Mouse (Mus musculus): ENCODE data around the gene Sorcs3. TPM values are rescaled to one million over a fixed set of nuclear protein-coding genes. Genes with fewer than 3 reads are reported as not detected.

Sorcs3 gene
- total RNA-seq, 2 experiments from 2014 or later = 0.06 to 0.18 TPM

DNA sequence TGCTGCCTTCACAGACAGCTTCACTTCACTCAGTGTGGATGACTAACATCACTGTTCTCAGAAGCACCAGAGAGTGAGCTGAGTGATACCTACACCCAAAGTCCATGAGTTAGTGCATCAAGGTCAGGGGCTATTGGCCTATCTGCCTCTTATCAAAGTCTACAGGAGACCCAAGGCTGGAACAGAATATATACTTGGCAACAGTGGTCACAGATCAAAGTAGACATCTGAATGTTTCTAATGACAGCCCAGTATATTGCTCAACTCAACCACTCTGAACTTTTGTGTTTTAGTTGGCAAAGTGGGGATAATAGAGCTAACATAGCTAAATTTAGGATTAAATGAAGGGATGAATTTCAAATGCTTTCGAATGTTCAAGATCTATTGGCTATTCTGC is 501.1 kb downstream of the Sorcs3 start:
- DNase-seq = no peak

DNA sequence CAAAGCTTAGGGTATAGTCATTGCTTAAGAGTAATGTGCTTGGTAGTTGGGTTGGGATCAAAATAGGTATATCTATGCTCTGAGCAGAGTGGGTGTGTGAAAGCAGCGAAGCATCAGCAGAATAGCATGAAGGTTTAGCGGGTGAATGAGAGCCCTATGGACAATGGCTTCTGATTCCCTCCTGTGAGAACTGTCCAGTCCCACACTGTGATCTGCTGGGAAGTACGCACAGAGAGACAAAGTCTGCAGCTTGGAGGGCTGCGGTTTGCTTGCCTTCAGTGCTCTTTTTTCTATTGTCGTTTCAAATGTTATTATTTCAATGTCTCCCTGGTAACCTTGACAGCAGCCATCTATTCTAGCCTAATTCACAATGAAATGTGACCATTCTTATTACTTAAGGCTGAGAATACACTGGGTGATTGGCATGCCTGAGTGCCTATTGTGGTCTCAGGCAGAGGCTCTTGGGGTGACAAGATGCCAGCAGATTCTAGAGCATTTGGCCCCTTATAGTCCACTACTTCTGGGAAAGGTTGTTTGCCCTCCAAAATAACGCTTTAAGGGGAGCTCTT is 520.1 kb downstream of the Sorcs3 start:
- no peak for DNase-seq

DNA sequence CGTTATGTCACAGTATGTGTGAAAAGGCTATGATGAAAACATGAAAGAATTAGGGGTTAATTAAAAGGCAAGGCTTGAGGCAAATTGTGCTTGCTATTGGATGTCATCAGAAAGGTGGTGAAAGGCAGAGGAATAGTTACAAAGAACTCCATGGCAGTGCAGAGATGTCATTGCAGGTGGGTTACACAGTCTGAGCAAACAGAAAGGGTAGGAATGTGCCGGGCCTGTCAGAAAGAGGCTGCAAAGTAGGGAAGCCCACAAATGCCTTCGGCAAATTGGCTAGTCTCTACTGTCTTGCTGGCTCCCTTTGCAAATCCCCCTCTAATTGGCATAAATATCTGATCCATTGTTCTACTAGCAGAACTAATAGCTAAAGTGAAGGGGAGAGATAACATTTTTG is 521.2 kb downstream of the Sorcs3 start:
- no peak for DNase-seq

DNA sequence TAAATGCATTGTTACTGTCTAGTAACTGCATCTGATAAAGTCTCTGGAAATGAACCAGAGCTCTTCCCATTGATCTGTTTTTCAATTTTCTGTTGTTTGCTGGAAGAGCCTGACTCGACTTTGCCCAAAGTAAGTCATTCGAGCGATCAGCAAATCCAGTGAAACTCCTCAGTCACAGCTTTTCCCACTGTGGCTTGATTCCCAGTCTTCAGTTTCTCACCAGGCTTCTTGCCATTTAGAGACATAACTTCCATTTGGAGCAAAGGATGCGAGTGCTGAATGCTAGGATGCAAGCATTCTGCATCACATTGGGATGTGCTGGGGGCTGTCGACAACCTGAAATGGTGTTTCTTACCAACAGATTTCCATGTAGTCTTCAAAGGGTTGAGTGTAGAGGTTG is 521.8 kb downstream of the Sorcs3 start:
- DNase-seq = no peak

DNA sequence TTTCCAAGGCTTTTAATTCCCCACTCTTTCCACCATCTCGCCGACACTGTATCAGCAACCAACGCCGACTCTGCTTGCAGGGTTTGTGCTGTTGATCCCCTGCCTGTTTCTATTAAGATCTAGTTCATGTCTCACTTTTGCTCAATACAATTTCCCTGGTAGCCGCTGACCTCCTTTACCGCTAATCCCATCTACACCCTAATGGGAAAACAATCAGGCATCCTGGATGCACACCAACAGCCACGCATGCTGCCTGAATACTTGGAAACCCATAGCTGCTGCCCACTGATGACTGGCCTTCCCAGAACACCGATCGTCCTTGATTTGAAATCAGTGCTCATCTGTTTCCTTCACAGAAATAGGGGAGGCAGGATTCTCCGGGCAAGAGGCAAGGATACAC is 525.9 kb downstream of the Sorcs3 start:
- no peak for DNase-seq

DNA sequence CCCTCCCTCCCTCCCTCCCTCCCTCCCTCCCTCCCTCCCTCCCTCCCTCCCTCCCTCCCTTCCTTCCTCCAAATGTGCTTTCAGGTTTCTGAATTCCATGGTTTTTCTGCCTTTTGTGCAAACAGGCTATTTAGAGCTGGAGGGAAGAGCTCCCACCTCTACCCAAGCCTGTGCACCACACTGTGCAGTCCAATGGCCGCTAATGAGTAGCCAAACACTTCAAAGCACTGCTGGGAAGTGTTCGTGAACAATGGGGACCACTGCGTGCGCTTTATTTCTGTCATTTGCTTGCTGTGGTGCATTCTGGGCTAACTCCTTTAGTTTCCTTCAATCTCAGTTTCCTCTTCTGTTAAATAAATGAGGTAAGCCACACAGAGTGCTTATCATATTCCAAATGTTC is 528.5 kb downstream of the Sorcs3 start:
- no peak for DNase-seq

DNA sequence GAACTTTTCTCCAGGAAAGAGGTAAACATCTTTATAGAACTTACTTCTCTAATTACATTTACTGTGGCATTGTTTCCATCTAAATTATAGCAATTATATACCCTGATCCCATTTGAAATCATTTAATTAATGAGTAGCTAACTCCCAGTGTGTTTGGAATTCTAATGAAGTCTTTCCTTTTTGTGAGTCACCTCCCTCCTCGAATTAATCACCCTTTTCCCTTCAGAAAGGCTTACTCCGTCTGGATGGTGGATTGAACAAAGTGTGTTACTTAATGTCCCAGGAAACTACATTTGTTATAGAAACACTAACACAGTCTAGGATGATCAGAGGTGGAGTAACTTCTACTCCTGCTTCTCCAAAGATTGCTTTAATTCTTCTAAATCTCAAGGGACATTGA is 531.7 kb downstream of the Sorcs3 start:
- DNase-seq = no peak

DNA sequence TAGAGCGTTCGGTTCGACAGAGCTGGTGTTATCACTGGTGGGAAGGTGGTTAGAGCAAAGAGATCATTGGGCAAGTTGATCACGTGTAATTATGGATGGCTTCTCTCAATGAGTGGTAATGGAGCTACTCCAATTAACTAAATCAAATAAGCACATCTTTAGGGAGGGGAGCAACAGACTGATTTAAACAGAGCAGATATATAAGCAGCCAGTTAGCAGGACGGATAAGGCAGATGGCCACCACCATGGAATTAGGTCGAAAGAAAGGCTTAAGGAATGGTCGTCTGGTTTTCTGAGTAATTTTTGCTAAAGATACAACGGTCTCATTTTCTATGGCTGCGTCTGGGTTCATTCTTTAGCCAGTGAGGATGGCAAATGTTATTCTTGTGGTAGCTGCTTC is 549.3 kb downstream of the Sorcs3 start:
- DNase-seq = no peak

DNA sequence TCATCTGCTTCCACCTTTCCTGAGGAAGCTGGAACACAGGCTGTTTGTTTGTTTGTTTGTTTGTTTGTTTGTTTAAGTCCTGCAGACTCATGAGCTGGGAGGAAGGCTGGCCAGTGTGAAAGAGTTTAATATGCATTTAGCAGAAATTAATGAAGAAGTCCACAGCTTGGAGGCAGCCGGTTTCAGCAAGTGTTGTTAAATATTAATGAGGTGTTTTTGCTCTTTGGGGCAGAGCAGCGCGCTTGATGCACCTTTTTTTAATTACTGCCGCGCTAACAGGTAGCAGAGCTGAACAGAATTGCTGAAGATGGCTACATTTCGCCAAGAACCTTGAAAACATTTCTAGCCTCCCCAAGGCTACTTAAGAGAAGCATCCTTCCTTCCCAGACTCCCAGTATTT is 551.0 kb downstream of the Sorcs3 start:
- no peak for DNase-seq

DNA sequence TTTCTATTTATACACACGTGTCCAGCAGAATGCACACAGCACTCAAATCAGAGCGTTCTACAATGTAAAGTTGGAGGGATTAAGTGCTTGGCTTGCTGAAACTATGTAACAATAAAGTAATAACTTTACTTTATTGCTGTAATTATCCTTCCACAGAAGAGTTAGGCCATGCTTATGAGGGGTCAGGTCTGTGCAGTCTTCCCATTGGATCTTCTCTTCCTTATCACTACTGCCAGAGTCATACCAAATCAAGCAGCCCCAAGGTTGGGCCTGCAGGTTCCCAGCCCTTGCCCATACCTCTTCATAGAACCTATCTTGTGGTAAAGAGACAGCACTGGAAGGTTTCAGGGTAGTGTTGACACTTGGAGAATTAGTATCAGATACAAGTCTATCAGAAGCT is 560.7 kb downstream of the Sorcs3 start:
- DNase-seq = no peak

DNA sequence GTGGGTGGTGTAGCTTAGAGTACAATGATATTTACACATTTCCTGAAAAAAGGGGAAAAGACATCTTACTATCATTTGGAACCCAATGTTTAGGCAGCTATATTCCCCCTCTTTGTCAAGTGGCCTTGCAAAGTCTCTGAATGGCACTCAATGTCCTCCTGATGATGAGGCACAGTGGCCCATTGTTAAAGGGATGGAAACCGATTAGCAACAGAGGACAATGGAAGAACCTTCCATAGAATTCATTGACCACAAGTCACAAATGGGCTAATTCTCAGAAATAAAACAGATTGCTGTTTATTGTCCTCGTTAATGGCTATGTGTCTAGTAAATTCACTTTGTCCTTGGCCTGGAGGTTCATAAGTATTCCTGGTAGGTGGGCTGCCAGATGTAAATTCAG is 565.7 kb downstream of the Sorcs3 start:
- DNase-seq = no peak

DNA sequence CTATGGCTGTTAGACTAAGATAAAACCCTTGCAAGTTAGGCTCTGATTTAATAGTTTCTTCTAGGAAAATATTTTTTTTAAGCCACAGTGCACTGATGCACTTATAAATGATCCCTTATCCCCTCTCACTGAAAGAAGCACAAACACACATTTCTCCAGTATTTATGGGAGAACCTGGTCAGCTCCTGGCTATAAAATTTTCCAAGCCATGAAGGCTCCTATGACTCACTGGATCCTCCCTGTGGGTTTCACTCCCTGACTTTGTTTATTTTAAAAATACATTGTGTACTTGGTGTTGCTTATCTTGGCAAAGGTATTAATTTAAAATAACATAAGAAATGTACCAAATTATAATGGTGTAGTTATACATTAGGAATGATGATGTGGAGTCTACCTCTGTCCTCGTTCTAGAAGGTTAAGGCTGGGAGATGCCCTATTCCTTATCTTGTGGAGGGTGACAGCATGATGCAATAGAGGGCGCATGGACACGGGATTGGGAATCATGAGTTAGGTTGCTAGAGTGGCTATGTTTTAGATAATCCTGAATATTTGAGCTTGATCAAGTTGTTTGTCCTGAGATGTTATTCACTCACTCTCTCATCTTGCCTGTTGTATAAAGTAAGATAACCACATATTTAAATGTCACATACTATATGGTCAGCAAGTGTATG is 573.4 kb downstream of the Sorcs3 start:
- DNase-seq = no peak

DNA sequence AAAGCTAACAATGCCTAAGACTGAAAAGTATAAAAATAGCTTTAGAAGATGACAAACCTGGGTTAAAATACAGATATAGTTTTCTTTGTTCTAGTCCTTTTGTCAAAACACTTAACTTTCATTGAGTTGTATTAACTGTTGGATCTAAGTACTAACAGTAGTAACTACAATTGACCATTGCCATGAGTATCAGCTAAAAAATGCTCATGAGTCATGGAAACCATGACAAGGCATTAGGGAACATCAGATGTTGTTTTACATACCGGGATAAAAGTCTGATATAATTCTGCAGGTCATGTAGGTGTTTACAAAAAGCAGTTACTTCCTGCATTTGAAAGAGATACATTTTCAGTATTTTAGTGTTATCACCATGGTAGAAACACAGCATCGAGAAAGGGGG is 575.0 kb downstream of the Sorcs3 start:
- no peak for DNase-seq

DNA sequence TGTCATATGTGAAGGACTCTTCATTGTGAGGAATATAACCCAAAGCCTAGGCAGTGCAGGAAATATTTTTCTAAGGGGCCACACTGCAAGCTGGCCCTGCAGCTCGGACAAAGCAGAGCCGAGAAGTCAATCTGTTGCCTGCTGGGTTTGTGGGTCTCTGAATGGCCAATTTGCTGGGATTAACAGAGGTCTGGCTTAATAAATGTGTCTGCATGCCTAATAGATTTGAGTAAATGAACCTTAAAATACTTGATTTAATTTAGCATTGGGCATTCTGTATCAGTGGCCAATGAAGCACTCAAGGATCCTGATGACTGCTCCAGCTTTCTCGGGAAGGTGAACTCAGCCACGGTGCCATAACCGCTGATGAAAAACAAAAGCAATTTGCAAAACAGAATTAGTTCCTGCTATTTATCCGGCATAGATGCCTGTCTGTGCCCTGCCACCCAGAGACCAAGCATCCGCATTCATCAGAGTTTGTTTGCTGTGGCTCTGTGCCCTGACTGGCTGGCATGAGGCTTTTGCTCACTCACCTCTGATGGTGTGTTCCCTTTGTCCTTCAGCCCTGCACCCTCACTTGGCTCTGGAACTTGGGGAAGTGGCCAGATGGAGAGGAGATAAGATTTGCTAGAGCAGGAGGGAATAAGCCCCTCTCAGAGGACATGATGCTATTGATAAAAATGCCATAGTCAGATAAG is 576.3 kb downstream of the Sorcs3 start:
- DNase-seq = no peak

DNA sequence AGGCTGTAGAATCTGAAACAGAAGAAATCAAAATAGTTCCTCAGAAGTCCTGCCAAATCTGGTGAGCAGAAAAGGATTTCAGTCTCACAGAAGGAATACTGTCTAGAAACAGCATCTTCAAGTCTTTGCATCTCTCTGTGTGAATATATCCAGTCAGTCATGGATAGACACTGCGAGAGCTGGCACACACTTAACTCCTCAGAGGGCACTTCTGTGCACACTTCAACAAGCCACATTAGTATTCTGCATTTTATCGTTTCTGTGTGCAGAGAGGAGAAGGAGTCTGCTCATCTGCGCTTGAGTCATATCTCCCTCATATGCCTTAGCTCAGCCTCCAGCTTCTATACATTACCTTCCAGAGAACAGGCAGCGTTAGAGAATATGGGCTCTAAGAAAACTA is 581.4 kb downstream of the Sorcs3 start:
- DNase-seq = no peak

DNA sequence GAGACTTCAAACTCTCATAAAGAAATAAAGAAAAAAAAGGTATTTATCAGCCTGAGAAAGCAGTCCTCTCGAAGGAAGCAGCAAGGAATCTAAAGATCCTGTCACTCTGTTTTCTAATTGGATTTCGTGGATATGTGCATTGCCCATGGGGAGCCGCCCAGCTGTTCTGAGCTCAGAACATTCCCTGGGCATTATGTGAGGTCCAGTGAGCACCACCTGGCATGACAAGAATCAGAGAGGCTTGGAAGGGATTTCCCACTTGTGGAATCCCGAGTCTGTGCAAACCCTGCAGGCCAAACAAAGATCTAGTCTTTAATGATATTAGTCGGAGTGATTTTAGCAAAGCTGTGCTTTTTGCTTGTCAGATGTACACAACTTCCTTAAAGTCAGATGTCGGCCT is 598.7 kb downstream of the Sorcs3 start:
- DNase-seq = no peak

DNA sequence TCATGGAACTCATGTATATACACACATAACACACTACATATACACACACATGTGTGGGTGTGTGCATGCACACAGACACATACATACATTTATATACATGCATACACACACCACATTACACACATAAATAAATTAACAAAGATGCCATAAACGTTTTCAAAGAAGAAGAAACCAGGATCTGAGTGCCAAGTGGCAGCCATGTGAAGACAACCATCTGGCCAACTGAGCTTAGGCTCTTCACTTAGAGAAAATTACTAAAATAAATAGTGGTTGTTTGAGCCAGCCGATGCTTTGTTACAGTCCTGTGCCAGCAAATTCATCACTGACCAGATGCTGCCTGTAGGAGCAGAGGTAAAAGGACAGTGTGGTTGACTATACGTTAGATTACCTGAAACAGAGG is 605.7 kb downstream of the Sorcs3 start:
- no peak for DNase-seq

DNA sequence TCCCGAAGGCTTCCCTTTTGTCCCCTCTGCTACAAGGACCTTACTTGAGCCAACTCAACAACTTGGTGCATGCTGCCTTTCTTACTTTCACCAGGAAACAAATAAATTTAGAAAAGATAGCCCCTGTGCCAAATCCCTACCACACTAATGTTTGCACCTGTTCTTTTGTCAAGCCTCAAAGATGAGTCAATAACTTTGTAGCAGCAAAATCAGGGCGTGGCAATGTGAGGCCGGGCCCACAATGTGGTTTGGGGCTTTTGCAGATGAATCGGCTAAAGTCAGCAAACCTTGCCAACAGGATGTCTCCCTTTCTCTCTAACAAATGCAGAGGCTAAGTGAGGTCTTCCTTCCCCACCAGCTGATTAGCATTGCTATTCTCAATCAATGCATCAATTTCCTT is 608.0 kb downstream of the Sorcs3 start:
- no peak for DNase-seq

DNA sequence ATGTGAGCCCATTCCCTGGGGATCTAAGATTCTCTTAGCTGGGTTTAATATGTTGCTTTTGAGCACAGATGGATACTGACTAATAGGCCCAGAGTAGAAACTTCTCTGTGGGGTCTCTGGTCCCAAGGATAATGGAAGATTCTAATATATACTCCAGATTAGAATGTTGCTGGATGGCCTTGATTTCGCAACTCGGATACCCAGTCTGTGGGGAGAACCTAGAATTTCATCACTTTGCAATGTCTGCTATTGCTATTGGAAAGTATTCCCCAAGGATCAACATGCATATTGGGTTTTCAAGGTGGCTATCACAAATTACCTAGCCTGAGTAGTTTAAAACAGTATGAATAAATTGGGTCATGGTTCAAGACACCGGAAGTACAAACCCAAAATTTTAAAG is 609.2 kb downstream of the Sorcs3 start:
- DNase-seq = no peak

DNA sequence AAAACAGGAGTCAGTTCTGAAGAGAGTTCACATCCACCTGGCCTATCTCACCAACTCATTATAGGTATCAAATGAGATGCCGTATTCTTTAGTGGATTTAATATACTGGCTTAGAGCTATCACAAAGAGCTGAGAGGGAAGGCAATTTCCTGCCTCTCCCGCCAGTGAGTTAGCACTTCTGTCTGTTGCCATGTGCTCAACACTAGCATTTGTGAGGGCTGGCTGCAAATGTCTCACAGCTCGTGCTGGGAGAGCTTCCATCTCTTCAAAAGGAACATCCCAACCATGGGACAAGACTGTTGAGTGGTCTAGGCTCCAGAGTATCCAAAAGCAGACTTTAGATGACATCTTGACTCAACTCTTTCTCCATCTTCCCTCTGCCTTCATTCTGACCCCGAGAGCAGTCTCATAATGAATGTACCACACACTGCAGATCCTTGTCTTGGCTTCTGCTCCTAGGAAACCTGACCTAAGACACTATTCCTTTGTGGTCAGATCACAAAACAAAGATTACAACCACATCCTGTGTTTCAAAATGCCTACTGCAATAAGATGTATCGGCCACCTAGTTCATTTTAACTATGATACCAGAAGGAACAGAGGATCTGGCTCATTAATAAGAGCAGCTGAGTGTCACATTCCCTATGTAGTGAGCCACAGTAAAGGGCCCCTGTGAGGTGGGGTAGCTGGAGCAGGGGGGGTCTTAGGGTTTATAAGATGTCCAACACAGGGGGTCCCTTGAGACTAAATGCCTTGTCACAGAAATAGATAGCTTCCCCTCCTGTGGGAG is 614.9 kb downstream of the Sorcs3 start:
- no peak for DNase-seq

DNA sequence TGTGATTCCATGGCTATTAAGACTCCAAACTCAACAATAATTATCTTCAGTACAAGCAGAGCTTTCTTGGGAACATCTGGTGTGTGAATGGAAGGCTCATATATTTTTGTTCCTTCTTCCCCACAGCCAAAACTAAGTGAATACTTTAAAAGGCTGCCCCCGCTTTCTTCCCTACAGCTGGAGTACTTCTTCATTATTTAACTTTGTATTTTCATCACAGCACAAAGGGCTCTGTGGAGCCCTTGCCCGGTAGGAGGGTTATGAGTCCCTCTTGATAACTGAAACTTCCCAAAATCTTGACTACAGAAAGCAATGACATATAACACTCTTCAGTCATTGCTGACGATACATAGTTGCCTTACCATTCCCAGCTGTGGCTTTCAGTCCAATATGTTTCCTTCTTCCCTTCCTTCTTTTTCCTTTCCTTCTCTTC is 615.5 kb downstream of the Sorcs3 start:
- DNase-seq = no peak

DNA sequence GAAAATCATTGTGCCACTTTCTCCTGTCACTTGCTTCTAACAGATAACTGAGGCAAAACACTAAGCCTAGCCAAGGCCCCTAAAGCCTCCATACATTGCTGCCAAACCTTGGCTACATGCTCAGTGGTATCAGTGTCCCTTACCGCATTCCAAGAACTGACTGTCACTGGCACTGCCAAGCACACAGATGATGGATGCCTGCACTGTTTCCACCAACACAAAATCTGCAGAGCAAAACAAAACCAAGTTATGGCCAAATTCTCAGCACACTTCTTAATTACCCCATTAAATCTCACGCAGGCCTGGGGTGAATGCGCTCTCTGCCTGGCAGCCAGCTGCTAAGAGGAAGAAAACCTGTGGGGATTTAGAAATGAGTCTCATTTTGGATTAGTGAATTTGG is 628.5 kb downstream of the Sorcs3 start:
- no peak for DNase-seq

DNA sequence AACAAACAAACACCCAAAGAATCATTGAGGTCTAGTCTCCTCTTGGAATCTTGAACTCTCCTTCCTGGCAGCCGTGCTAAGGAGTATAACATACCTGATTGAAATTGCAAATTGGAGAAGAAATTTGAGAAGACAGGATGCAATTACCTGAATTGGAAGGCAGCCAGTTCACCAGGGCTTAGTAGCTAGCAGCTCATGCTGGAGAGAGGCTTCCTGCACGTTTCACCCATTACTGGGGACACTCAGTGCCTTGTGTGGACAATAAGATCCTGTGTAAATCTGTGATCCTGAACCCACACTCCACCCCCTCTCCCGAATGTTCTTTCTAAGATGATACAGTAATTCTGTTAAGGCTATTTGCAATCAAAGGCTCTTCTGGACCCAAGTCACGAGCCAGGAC is 633.6 kb downstream of the Sorcs3 start:
- no peak for DNase-seq
